Mouse (Mus musculus): ENCODE results near the gene Trip4.

The Trip4 gene

DNA sequence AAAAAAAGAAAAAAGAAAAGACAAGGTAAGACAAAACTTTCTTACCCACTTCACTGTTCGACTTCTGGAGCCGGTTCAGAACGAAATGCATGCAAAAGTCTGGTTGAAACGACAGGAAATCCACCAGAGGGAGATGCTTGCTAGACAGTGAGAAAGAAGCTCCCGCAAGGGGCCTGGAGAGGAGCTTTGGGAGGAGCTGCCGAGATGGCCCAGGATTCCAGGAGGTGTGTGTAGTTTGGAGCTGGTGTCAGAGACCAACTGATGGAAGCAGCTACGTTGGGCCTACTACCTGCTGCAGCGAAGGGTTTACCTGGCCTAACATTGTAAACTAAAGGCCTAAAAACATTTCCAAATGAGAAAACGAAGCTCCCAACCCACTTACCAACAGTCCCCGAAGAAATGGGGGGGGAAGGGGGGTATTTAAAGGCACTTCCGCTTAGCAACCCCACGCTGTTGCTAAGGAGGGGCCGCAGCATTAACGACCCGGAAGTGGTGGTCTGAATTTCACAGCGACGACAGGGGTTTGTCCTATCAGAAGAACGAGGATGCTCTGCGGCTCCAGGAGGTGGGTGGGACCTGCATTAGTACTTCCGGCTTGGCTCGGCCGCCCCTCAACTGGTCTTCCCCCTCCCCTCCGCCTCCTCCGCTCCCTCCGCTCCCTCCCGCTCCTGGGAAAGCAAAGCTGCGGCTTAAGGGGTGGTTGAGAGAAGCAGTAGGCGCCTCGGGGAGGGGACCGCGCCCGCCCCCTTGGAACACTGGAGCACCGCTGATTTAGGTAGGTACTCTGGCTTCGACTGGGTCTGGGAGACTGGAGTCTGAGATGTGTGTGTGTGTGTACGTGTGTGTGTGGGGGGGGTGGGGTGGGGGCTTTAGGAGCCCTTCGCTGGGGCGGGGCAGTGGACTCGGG is at the start of gene Trip4, which contains the start of gene Csnk1g1:
Trip4 (minus strand) TSS at position 401 of the 907 bp plus-strand sequence.
Csnk1g1 (plus strand) TSS at position 531 of the 907 bp plus-strand sequence.
- DNase-seq (ENCODE audit: low spot score in 2 of 2): peak; percentile 85 to 94

DNA sequence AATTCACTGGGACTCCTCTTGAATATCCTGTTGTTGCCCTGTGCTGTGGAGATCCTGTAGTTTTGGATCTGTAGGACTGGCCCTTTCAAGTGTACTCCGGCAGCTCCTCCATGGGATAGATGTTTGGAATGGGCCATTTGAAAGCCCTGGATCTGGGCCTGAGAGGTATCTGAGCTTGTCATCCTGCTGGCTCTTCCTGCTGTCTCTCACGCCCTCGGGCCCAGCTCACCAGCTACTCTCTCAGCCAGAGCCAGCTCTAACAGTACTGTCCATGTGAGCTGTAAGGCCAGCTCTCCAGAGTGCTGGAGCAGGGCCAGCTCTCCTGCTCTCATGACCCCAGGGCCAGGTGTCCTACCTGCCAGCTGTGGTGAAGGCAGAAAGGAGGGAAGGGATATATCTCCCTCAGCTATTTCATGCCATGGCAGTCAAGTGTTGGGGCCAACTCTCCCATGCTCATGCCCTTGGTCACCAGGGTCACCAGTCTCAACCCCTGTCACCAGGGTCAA is 42.5 kb upstream of the Trip4 start:
- DNase-seq (ENCODE audit: low spot score in 2 of 2): no peak

DNA sequence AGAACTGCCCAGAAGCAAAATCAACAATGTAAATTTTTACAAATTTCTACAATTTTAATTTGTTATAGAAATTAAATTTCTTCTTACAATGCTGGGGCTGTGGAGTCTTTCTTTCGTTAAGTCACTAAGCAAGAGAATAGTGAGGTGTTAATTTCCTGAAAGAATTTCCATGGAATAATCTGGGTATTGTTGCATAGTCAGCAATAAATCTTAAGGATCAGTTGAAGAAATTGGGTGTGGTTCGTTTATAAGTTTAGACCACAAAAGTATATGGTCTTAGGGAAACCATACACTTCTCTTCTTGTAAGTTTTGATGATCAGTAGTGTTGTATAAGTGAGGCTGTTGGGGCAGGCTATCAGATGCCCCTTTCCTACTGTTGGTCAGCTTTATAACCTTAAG is 29.0 kb upstream of the Trip4 start:
- no peak for DNase-seq (ENCODE audit: low spot score in 2 of 2)

DNA sequence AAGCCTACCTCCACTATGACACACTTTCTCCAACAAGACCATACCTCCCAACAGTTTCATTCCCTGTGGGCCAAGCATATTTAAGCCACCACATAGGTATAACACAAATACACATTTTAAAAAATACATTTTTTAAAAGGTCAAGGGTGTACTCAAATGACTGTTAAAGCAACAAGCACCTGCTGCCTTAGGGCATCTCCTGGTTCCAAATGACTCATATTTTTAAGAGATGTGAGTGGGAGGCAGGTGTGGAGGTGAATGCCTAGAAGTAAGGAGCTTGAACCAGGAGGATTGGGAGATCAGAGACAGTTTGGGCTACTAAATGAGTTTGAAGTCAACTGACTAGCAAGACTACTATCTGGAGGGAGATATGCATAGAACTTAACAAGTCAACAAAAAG is 21.2 kb upstream of the Trip4 start:
- no peak for DNase-seq (ENCODE audit: low spot score in 2 of 2)

DNA sequence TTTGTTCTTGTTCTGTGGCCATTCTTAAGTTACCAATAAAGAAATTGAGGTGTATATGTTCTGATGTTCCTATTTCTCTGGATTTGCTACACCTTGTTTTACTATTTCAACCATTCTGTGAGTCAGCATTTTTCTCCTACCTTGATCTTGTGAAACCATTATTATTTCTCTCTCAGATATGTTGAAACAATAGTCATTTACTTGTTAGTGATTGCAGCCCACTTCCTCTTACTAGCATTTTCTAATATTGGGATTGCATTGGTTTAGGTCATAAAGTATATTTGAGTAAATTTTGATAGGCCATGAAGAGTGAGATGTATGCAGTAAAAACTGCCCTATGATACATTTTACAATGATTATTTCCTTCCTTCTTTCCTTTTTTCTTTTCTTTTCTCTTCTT is 19.9 kb upstream of the Trip4 start:
- no peak for DNase-seq (ENCODE audit: low spot score in 2 of 2)

DNA sequence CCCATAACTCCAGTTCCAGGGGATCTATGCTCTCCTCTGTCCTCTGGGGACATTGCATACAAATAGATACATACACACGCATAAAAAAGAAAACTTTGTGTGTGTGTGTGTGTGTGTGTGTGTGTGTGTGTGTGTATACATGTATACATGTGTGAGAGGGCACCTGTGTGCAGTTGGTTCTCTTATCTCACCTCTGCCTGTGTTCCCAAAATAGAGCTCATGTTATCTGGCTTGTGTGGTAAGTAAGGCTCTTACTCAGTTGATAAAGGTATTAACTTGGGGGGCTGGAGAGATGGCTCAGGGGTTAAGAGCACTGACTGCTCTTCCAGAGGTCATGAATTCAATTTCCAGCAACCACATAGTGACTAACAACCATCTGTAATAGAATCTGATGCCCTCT is 8.4 kb upstream of the Trip4 start:
- DNase-seq (ENCODE audit: low spot score in 2 of 2): no peak

DNA sequence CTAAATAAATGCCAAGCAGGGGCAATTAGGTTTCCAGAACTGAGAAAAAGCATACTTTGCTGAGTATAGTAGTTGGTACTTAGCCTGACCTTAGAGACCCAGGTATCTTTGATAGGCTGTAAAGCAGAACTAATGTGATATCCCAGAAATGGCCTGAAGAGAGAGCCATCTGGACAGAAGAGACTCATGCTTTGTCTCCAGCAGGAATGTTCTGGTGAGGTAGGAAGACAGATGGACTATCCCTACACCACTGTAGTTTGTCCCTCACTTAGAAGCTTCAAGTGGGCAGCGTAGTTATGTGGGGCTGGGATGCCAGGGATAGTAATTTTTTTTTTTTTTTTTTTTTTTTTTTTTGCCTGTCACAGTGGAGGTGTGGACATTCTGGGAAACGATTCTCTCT is 5.4 kb upstream of the Trip4 start:
- DNase-seq (ENCODE audit: low spot score in 2 of 2): no peak

DNA sequence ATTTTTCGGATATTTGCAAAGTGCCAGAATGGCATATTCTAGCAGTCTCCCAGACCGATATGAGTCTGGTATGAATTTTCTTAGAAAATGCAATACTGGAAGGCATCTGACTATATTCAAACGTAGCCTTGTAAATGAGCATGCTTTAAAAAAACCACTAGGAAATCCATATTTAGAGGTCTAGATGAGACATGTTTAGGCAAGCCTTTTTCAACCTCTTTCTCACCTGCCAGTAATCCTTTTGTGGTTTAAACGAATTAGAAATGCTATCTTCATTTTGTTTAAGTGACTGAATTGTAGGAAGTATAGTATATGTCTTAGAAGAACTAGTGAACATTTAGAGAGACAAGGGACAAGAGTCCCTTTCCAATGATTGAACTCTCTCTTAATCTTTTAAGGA is 1.2 kb upstream of the Trip4 start:
- no peak for DNase-seq (ENCODE audit: low spot score in 2 of 2)

DNA sequence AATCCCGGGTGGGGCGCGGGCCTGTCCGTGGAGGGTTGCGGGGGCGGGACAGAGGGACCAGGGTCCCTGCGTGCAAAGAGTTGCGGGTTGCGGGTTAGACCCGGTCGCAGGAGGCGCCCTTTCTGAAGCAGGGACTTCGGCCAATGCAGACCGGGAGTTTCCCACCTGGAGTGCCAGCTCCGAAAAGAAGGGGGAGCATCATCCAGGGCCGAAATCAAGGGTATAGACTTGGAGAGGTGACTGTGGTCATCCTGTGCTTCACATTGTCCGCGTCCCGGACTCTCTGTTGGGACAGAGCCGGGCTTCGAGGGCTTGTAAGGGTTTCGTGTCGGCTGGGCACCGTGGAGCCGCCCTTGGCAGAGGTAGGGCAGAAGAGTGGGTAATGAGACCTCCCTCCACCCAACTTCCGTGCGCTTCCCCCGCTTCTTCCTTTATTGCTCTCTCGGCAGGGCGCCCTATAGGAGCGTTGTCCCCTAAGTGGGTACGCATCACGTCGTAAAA is 757 bp upstream of the Trip4 start:
- peak; percentile 35 to 54 for DNase-seq (ENCODE audit: low spot score in 2 of 2)

DNA sequence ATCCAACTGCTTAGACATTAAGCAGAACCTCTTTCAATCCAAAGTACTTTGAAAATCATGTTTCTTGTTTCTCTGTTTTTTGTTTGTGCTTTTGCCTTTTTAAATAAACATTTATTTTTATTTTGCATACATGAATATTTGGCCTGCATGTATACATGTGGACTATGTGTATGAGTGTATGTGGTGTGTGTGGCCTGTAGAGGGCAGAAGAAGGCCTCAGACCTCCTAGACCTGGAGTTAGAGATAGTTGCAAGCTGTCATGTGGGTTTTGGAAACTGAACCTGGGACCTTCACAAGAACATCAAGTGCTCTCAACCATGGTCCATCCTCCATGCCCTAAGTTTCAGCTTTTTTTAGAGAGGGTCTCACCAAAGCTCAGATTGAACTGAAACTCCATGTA is 5.2 kb downstream of the Trip4 start:
- no peak for DNase-seq (ENCODE audit: low spot score in 2 of 2)

DNA sequence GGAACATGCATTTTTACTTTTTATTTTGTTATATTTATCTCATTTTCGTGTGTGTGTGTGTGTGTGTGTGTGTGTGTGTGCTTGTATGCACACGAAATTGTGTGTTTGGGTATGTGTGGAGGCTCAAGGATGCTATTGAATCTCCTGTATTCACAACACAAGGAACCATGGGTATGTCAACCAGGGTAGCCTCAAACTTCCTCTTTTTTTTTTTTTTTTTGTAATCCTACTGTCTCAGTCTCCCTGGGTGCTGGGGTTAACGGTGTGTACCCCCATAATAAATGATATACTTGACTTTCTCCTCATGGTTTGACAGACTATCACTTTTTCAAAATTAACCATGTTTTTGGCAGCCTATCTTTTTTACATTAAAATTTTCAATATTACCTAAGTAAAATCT is 5.7 kb downstream of the Trip4 start:
- no peak for DNase-seq (ENCODE audit: low spot score in 2 of 2)

DNA sequence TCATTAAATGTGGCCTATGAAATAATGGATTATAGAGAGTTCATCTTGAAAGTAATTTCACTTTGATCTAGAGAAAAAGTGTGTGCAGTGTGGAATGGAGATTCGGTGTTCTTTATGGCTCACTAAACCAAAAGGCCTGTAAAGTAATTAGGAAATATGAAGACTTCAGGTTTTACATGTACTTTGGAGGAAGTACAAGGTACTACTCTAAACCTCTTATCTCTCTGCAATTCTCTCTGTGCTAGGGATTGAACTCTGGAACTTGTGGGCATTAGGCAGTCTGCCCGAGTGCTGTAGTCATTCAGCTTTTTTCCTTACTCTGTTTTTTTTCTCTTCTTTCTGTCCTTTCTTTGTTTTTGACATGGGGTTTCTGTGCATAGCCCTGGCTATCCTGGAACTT is 11.6 kb downstream of the Trip4 start:
- no peak for DNase-seq (ENCODE audit: low spot score in 2 of 2)

DNA sequence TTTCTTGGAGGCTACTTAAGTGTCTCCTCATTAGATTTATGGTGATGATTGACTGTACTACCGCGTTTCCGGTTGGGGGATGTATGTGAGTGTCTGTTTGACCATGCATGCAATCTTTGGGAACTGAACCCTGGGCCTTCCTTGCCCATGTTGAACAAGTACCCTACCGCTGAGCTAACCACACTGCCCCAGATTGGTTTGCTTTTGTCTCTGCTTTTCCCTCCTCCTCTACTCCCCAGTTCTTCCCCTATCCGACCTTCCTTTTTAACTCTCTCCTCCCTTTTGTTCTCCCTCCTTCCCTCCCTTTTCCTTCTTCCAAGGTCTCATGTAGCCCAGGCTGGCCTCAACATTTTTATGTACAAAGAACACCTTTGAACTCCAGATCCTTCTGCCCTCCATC is 17.5 kb downstream of the Trip4 start:
- DNase-seq (ENCODE audit: low spot score in 2 of 2): no peak

DNA sequence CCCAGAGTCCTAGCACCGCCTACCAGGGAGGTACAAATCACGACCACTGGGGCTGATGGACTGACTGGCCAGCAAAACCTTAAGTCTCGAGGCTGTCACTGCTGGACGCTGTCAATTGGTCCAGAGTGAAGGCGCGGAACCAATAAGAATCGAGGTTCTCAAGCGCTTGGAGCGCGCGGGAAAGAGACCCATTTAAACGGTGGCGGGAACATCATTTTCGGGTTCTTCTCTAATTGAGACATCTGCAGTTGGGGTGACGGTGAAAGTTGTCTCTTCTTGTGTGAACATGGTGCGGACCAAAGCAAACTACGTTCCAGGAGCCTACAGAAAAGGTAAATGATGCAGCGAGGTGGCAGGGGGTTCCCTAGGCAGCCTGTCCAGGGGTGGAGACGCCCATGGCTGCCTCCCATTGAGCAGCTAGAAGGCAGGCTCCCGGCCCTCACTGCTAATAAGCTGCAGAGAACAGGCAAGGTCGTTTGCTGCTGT is 18.4 kb downstream of the Trip4 start, which contains the start of gene Pclaf:
Pclaf (plus strand) TSS at position 95 of the 486 bp plus-strand sequence.
- peak; percentile 32 to 62 for DNase-seq (ENCODE audit: low spot score in 2 of 2)

DNA sequence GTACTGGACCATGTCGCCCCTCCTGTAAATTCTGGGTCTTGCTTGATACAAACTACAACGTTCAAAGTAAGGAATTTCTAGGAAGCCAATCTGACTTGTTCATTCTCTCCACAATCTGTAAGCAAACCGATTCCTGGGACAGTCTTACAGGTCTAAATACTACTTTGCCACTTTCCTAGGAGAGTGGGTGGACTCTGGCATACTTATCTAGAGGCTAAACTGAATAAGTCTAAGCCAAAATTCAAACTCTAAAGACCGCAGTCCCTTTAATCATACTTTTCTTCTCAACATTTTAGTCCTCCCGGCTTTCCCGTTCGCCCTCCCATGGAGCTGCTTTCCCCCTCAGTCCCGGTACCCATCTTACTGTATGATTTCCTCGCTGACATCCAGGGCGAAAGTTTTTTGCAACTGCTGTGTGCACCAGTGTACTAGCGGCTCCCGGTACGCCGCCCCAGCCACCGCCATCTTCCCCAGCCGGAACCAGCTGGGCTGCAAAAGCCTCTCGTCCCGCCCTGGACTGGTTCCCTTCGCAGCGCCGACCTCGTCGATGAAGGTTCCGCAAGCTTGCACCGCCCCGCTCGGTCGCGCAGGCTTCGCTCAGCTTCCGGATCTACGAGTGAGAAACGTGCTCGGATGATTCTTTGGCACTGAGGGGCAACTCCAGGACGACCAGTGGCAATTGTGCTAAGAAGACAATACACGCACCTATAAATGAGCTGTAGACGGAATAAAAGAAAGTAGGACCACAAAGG is 23.9 kb downstream of the Trip4 start:
- peak; percentile 87 to 93 for DNase-seq (ENCODE audit: low spot score in 2 of 2)

DNA sequence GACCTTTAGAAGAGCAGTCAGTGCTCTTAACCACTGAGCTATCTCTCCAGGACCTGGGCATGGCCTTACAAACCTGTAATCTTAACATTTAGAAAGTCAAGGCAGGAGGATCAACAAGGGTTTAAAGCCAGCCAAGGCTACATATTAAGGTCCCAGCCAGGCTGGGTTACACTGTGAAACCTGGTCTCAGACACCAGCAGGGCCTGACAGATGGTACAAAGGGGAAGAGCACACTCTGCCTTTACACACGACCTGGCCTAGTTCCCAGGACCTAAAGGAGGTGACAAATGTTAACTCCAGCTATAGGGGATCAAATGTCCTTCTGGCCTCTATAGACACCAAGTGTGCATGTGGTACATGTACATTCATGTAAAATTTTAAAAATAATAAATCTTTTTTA is 48.9 kb downstream of the Trip4 start:
- no peak for DNase-seq (ENCODE audit: low spot score in 2 of 2)

DNA sequence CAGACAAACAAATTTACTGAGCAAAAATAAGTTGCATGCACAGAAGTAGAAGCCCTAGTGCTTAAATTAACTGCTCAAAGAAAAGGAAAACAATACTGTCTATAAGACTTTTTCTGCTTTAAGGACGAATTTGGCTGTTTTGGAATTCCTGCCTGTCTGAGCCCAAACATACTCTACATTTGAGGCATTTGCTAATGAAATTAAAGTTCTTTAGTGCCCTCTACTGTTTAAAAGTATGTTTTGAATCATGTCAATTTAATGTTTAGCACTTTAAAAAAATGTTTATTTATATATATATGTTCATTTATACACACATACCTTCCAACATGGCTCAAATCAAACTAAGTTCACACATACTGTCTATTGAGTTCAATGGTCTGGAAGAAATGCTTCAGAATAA is 58.4 kb downstream of the Trip4 start:
- DNase-seq (ENCODE audit: low spot score in 2 of 2): no peak

DNA sequence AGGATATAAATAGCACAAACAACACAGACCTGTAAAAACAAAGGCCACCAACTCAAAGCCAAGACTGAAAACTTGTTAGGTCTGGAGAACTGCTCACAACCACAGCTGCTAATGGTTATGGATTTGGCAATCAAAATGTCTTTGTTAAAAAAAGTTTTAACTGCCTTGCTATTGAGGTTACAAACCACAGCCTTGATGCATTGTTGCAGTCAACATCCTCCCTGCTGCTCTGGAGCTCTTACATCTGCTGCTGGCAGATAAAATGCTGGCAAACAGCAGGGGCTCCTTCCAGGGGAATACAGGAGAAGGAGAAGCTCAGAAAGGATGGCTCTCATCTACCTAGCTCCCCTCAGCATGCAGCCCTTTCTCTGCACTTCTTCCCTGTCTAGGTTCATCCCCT is 60.4 kb downstream of the Trip4 start:
- DNase-seq (ENCODE audit: low spot score in 2 of 2): peak in 1 of 2 experiments; percentile 10

DNA sequence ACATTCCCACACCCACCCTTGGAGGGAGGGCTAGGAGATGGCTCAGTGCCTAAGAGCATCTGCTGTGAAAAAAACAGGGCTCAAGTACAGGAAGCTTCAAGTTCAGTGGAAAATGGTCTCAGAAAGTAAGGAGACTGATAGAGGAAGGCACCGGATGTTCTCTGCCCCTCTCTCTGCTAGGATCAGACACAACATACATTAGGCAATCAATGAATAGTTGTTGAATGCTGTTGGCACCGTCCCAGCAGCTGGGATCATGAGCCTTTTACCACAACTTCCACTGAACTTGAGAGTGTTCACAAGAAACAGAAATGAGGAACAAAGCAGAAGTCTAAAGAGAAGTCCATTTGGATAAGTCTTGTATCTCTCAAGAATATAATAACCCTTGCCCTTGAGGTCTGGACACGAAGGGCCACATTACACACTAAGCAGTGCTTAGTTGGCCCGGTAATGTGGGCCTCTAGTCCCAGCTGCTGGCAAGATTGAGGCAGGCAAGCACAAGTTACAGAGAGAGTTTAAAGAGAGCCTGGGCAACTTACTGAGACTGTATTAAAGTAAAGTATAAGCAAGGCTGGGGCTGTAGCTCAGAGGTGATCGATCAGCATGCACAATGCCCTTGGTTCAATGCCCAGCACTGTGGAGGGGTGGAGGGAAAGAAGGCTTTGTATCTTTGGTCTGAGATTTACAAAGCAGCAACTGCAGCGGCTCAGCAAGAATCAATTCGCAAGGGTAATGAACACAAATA is 64.0 kb downstream of the Trip4 start:
- DNase-seq (ENCODE audit: low spot score in 2 of 2): peak in 1 of 2 experiments; percentile 33

DNA sequence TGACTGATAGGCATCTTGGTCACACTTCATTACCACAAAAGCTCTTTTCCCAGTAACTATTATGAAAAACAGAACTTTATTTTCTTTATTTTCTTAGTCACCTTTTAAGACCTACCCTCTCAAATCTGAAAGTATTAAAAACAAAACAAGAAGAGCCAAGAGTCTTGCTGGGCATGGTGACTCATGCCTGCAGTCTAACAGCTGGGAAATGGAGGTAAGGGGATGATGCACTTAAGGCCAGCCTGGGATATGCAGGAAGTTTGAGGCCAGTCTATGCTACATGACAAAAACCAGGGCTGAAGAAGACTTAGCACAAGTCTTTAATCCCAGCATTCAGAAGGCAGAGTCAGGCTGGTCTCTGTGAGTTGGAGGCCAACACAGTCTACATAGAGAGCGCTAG is 68.8 kb downstream of the Trip4 start:
- DNase-seq (ENCODE audit: low spot score in 2 of 2): no peak

DNA sequence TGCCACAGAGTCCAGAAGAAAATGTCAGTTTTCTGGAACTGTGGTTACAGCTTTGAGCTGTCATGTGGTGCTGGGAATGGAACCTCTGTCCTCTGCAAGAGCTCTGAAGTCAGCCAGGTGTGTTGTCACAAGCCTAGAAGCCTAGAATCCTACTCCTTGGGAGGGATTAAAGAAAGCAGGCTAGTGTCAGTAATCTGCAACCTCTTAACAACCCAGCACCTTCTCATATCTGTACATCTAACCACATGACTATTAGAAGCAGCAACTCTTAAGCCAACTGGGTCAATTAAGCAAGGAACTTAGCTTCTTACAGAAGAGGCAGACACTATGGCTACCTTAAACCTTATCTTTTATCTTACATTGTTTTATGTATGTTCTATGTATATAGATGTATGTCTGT is 71.7 kb downstream of the Trip4 start:
- DNase-seq (ENCODE audit: low spot score in 2 of 2): no peak
